In the genomic region with DNA sequence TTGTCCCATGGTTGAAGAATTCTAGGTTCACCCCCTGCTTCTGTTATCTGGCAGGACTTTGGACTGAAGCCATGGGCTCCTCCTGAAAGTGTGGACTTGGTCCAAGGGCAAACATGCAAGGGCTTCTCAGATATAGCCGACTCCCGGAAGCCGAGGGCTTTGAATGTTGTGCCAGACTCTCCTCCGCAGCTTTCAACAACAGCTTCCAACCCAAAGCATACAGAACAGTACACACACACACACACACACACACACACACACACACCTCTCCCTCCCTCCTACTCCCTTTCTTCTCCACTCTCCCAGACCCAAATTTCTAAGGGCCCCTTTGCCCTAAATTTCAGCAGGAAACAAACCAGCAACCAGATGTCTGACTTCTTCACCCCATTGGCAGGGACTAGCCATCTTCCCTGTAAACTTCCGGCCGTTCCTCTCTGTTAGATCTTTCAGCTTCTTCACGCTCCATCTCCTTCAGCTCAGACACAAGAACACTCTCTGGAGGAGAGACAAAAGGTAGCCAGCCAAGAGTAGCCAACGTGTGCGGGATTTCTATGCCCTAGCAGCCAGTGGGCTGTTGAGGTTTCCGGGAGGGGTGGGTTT, we compare ENCODE assay signal across 9 mouse cellular contexts. TPM values are rescaled to one million over a fixed set of nuclear protein-coding genes. Genes with fewer than 3 reads are reported as not detected.
DNase-seq lines count a peak whose midpoint lies in the region; ATAC-seq and TF ChIP-seq lines count a peak whose summit lies in the region.
"Had no signal": no experiment of that assay in that cellular context is flagged by ENCODE, and none has a peak within 500 bp of the region (broad histone marks: within the 10 kb centered on the region; RNA-seq: fewer than 3 reads in every experiment).

No protein-coding gene starts in this region.

- no peaks in the 10 kb centered on the region for H3K9me3 ChIP-seq in kidney, embryonic 14.5 days (ENCODE audit: control insufficient read depth, low read length)
- H3K9me3 ChIP-seq: liver, embryonic 15.5 days had no signal

- ATAC-seq in kidney, embryonic 14.5 days (ENCODE audit: low FRiP score, low TSS enrichment) = peak; percentile 56

- TF ChIP-seq CTCF in heart, adult 2 months (IDR thresholded peaks at IDR 0.05) = no peak
- TF ChIP-seq CTCF in thymus, adult 2 months (IDR thresholded peaks at IDR 0.05; ENCODE audit: borderline replicate concordance, control insufficient read depth, extremely low read depth, insufficient read depth, low read length, poor library complexity) = no peak

- no peaks in the 10 kb centered on the region for H3K79me2 ChIP-seq in heart, adult 2 months (replicated peaks; ENCODE audit: control insufficient read depth, insufficient read depth, low read length)

- 21% methylated on average over 10 of the region's 10 CpGs for WGBS in heart, adult 2 months
- 16% methylated on average over 10 of the region's 10 CpGs for WGBS in kidney, embryonic 14.5 days
- WGBS in thymus, adult 2 months = 68% methylated on average over 10 of the region's 10 CpGs

- peak; percentile 92 for DNase-seq in heart, adult 11 months
- no peak for DNase-seq in heart, postnatal 25 days (ENCODE audit: low spot score)
- DNase-seq in heart, adult 2 months = peak in 1 of 2 experiments; percentile 49
- peak; percentile 36 for DNase-seq in ovary, postnatal 10 days (ENCODE audit: low spot score)
- no peak for DNase-seq in thymus, adult 2 months
- no peak for DNase-seq in cerebellum, adult 18-20 months
- no peak for DNase-seq in layer of hippocampus, adult 8-10 months (ENCODE audit: low spot score in 2 of 2)

- no peak for TF ChIP-seq POLR2A in heart, adult 2 months (IDR thresholded peaks at IDR 0.05; ENCODE audit: insufficient read depth, low read depth, low read length)
- TF ChIP-seq POLR2A in thymus, adult 2 months (IDR thresholded peaks at IDR 0.05; ENCODE audit: control insufficient read depth, extremely low read depth, insufficient read depth, low read length, poor library complexity) = no peak

- intact Hi-C loops in heart, postnatal 25 days (cut with DNase I) = no loop called here
- intact Hi-C loops in heart, adult 2 months (cut with DNase I) = no loop called here

- peaks cover 9% of the 10 kb centered on the region for H3K4me1 ChIP-seq in heart, adult 2 months (ENCODE audit: control insufficient read depth, insufficient read depth, low read length)
- peaks cover 25% of the 10 kb centered on the region for H3K4me1 ChIP-seq in kidney, embryonic 14.5 days (ENCODE audit: control insufficient read depth, insufficient read depth, low read length)
- peaks cover 26% of the 10 kb centered on the region for H3K4me1 ChIP-seq in thymus, adult 2 months (replicated peaks; ENCODE audit: control insufficient read depth, insufficient read depth, low read length)

- H3K4me2 ChIP-seq in kidney, embryonic 14.5 days (replicated peaks; ENCODE audit: low read depth, low read length) = no peak overlapping the region
- H3K4me2 ChIP-seq: liver, embryonic 15.5 days had no signal

- H3K4me3 ChIP-seq in heart, adult 2 months = no peak overlapping the region
- H3K4me3 ChIP-seq in kidney, embryonic 14.5 days (ENCODE audit: low read length) = no peak overlapping the region
- H3K4me3 ChIP-seq in thymus, adult 2 months (ENCODE audit: control insufficient read depth, insufficient read depth, low read length) = no peak overlapping the region
- H3K4me3 ChIP-seq: liver, embryonic 15.5 days had no signal

- H3K9ac ChIP-seq in heart, adult 2 months (ENCODE audit: low read depth, low read length) = no peak overlapping the region
- no peak overlapping the region for H3K9ac ChIP-seq in kidney, embryonic 14.5 days (ENCODE audit: low read depth, low read length)
- H3K9ac ChIP-seq: liver, embryonic 15.5 days had no signal

- peak overlapping the region; percentile 12; the same call in 1 of the 2 replicates for H3K27ac ChIP-seq in heart, adult 2 months
- H3K27ac ChIP-seq in kidney, embryonic 14.5 days (ENCODE audit: low read depth, low read length) = peak overlapping the region; percentile 70
- no peak overlapping the region for H3K27ac ChIP-seq in thymus, adult 2 months (ENCODE audit: control insufficient read depth, insufficient read depth, low read length)
- H3K27ac ChIP-seq: liver, embryonic 15.5 days had no signal

- H3K27me3 ChIP-seq in heart, adult 2 months (ENCODE audit: control insufficient read depth, insufficient read depth, low read length) = no peaks in the 10 kb centered on the region
- no peaks in the 10 kb centered on the region for H3K27me3 ChIP-seq in kidney, embryonic 14.5 days (ENCODE audit: control insufficient read depth, insufficient read depth, low read length)
- no peaks in the 10 kb centered on the region for H3K27me3 ChIP-seq in thymus, adult 2 months (ENCODE audit: control insufficient read depth, insufficient read depth, low read length)
- H3K27me3 ChIP-seq: liver, embryonic 15.5 days had no signal

- no peak for TF ChIP-seq EP300 in heart, adult 2 months (IDR thresholded peaks at IDR 0.05; ENCODE audit: insufficient read depth, low read depth, low read length)

- H3K36me3 ChIP-seq in heart, adult 2 months (ENCODE audit: control insufficient read depth, insufficient read depth, low read length) = no peaks in the 10 kb centered on the region
- H3K36me3 ChIP-seq in kidney, embryonic 14.5 days (ENCODE audit: control insufficient read depth, insufficient read depth, low read length) = no peaks in the 10 kb centered on the region
- no peaks in the 10 kb centered on the region for H3K36me3 ChIP-seq in thymus, adult 2 months (ENCODE audit: control insufficient read depth, insufficient read depth, low read length)
- H3K36me3 ChIP-seq: liver, embryonic 15.5 days had no signal

RNA-seq across cellular contexts. Expression of a gene that starts 24.5 kb away (rescaled TPM):
- total RNA-seq in heart, postnatal 25 days (2021) = 10 to 100 TPM; 29.5 to 34.6 TPM
- total RNA-seq in heart, adult 2 months (2021) = 10 to 100 TPM; 29.7 to 30.3 TPM
- 19.7 and 37.7 TPM in 2 replicates for polyA plus RNA-seq in heart, adult 2 months (2012; rRNA removed)
- 32.9 and 62.2 TPM in 2 replicates for polyA plus RNA-seq in kidney, embryonic 14.5 days (2014; fragmentation: Nextera tagmentation; extraction: Ambion mirVana)
- 42.1 and 45.6 TPM in 2 replicates for polyA plus RNA-seq in thymus, adult 2 months (2012; rRNA removed)
- 10 to 100 TPM; 27.1 to 28.8 (median 27.7) TPM for total RNA-seq in layer of hippocampus, adult 8-10 months (2022)

Comparison
In these comparisons a context has a peak if more than half of its experiments do, and no peak if none do; other contexts are left out.
1. DNase-seq: peak in heart, adult 11 months (single experiment) and ovary, postnatal 10 days (single experiment); none in heart, postnatal 25 days (single experiment), thymus, adult 2 months (single experiment), cerebellum, adult 18-20 months (0 of 2) and layer of hippocampus, adult 8-10 months (0 of 2).